Mouse (Mus musculus) left cerebral cortex, adult 9 months (tissue): ENCODE measurements around the gene Tmem163.

ENCODE experiments used
- DNase-seq, 2 experiments: peaks; one replicate each; pipeline ENCODE4 v3.0.0; 2022; ENCODE audit warnings: low spot score in 2 of 2

The Tmem163 gene

DNA sequence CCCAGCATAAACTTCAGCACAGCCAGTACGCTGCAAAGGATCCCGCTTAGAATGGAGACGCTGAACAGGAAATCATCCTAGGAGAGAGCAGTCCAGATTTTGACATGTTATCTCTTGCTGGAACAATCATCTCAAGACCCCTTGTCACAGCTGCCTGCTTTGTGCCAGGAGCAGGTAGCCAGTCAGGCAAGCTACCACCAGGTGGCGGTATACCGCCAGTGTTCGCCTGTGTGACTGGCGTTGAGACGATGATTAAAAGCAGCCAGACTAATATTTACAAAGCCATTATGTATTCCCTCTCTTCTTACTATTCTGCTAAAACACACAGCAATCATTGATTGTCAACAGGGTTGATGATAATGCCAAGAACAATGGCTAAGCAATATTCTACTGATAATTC, 179.1 kb downstream of the Tmem163 start:
- DNase-seq = peak in 1 of 2 experiments; percentile 82

DNA sequence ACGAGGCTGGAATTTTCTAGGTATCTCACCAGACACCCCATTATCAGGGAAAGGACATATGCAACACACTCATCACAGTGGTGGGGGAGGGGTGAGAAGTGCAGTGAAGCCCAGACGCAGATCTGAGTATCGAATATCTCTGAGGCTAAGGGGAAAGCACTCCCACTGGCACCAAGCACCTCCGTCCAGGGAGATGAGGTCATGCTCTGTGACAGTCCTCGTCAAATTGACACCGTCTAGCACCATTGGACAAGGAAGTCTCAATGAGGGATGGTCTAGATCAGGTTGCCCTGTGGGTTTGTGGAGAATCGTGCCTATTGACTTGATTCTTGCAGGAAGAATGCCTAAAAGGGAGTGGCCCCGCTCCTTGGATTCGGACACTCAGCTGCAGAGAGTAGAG, 180.6 kb downstream of the Tmem163 start:
- DNase-seq = no peak

DNA sequence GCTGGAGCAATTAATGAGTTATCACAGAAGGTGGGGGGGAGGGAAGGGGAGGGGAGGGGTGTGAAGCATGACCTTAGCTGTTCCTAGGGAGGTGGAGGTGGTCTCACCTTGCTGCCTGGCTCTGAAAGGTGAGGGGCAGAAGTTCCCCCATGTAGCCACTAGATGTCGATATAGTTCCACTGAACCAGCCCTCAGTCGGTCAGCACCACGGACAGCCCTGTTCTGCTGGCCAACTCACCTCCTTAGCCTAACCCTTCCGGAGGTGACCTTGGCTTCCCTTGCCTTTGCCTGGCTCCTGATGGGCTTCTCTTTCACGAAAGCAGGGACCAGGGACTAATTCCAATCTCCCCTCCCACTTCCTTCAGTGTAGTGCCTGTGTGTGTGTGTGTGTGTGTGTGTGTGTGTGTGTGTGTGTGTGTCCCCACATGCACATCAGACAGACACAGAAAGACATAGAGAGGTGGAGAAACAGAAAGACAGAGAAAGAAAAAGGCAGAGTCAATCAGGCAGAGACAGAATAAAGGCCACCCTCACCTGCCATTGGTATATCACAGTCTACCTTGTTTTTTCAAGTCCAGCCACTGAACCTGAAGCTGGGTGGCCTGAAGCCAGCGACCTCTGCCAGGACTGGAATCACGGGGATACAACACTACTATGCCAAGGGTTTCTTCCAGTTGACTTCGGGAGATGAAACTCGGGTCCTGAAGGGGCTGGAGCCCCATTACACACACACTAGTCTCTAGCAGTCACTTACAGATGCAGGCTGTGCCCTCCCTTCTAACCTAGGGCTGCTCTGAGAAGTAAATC, 182.4 kb downstream of the Tmem163 start:
- DNase-seq = peak in 1 of 2 experiments; percentile 50

DNA sequence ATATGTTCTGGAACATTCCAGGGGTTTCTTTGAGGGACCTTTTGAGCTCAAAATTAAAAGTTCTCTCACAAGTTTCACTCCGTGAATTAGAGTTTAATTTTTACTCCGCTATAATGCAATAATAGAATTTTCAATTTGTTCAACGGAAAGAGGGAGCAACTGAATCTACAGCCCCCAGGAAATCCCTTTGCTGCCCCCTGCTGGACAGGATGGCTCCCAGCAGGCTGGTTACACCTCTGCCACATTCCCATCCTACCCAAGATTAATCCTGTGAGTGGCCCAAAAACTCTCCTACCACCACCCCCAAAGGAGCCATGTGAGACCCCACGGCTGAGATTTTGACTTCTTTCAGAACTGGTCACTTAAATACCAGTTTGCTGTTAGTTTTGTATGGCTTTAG, 192.2 kb downstream of the Tmem163 start:
- peak in 1 of 2 experiments; percentile 33 for DNase-seq

DNA sequence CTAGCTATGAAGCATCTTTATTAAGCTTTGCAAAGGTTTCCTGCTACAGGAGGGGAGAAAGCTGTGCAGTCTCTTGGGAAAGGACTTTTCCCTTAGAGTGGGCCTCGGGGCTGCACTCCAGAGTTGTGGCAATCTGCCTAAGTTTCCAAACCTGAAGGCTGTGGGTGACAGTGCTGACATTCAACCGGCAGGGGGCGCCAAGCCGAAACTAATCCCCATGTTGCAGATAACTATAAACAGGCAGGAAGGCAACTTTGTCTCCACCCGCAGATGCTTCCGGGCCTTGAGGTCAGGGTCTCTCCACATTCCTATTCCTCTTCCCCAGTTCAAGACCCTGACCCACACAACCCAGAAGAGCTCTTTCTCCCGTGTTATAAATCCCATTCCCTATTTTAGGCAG, 194.5 kb downstream of the Tmem163 start:
- DNase-seq = peak in 1 of 2 experiments; percentile 54

DNA sequence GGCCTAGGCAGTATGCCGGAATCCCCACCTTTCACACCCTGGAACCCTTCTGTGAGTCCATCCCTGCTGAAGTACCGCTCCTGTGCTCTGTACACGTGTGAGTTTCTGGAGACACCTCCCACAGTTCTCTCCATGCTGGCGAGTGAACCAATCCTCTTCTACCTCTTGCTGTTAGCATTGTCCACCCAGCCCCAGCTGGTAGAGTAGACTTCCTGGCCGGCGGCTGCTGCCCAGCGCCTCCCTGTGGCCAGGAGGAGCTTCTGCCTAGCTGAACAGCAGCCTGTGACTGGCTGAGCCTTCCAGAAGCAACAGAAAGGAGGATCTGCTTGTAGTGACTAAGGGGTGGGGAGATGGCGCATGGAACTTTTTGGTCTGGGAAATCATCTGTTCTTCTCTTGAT, 195.2 kb downstream of the Tmem163 start:
- DNase-seq = no peak

DNA sequence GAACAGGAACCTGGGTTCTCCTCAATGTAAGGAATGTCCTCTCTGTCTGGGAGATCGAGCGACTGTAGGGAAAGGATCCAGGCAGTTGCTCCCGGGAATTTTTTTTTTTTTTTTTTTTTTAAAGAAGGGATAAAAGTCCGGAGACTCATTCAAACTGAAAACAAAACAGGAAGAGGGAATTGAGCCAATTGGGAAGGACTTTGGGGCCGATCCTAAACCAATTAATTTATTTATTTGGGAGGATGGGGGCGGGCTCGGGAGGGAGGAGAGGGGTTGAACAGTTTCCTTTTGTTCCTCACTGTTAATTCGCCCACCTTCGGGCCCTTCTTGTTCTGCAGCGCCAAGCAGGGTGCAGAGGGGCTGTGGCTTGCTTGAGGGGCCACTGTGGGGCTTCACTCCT, 196.4 kb downstream of the Tmem163 start:
- no peak for DNase-seq

DNA sequence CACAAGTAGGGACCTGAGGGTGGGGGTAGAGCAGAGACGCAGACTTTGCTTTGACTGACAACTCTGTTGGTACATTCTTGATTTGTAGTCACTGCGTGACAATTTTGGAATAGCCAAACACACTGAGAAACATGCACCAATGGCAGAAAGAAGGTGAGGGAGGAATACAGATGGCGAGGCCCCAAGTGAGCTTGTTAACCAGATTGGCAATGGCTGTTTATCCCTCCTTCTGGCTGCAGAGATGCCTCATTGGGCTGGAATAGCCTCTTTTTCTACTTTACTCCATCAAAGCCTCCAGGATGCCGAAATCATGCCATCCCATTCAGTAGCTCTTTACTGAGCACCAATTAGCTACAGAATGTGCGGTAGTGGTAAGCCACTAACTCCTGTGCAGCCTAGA, 203.6 kb downstream of the Tmem163 start:
- no peak for DNase-seq

DNA sequence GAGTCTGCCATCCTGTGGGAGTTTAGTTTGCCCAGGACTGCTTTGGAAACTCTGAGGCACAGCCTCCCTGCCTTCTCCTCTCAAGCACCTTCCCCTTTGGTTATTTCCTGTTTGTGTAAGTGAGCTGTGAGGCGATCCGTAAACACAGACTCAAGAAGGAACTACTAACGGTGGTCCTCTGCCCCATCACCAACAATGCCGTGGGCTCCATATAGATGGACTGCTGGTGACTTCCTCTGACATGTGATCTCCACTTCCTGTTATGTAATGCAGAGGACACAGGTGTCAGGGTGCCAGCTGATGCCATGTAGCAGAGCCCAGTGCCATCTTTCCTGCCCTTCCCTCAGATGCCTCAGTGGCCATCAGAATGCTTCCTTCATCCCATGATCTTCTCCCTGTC, 209.2 kb downstream of the Tmem163 start:
- no peak for DNase-seq

DNA sequence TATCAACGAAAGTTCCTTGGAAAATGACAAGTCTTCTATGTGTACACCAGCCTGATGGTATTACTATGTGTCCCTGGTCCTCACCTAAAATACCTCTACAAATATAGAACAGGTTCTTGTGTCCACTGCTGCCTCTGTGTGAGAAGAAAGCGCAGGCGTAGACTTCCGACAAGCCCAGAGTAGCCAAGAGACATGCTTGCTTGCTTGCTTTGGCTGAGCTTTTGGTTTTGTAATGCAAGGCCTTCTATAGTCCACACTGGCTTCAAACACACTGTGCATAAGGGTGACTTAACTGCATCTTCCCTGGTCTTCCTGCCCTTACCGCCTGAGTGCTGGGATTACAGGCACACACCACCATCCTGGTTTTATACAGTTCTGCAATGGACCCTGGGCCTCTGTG, 212.1 kb downstream of the Tmem163 start:
- no peak for DNase-seq

DNA sequence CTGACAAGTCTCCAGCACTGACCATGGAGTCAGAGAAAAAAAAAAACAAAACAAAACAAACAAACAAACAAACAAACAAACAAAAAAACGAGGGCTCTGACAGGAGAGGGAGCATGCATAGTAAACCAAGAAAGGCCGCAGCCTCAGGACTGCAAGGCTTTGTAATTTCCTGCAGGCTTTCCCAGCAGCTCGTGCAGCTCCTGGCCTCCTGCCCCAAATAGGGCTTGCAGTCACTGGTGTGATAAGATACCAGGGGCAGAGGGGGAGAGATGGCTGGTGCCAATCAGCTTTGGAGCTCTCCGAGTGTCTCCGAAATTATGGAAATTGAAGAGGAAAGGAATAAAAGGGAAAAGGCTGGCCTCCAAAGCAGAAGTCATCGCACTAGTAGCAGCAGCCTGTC, 214.1 kb downstream of the Tmem163 start:
- DNase-seq = no peak

DNA sequence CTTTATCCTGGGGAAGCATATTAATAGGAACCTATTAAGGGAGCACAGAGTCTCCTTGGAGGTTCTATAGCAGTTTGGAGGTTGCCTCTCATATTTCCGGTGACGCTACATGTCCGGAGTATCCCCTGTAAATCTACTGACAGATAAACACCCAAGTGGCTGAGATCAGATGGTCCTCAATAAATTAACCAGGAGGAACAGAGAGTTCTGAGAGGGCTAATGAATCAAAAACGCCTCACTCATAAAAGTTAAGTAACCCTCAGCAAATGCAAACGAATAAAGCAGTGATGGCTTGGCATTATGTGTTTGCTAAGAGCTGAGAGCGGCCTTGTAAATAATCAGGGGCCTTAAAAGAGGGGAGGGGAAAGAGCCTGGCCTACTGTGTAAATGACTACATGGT, 215.3 kb downstream of the Tmem163 start:
- DNase-seq = no peak

DNA sequence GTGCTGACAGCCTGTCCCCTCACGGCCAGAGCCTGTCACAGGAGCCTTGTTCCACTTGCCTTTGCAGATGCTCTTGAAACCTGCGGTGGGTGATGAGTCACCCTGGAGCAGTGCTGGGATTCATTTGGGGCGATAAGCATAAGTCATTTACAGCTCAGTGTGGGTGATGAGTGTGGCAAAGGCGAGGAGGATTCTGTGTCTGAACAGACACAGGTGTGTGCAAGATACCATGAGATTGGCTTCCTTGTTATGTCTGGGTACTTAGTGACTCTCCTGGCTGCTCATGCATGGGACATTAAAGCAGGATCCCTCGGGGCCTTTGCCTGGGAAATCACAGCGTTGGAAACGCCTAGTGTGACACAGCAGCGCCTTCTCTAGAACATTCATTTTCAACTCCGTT, 218.3 kb downstream of the Tmem163 start:
- peak; percentile 32 to 45 for DNase-seq

DNA sequence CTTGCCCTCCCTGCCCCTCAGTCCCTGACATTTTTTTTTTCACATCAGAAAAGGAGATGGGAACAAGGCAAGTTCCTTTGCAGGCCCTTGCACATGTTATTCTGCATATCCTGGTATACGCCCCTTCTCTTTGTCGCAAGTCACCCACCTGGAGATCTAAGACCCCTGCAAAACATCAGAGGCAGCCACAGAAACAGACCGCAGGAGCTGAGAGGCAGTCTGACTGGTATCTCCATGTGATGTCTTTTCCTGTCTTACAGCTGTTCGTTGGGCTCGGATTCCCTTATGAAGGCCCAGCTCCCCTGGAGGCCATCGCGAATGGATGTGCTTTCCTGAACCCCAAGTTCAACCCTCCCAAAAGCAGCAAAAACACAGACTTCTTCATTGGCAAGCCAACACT, 219.8 kb downstream of the Tmem163 start:
- no peak for DNase-seq

DNA sequence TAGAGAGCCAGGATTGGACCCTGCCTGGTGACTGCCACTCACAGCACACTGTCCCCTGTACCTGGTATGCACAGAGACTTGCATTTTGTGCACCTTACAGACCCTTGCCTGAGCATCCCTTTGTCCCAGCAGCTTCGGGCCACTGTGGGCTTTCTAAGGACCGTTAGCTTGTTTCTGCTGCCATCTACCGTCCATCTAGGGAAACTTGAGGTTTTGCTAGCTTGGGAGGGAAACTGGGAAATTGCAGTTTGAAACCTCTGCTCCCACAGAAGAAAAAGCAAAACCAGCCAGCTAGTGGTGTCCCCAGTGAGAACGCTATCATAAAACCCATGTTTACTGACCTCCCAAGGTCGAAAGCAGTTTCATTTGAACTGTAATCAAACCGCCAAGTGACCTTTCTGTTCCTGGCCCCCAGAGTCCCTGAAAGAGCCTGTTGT, 220.3 kb downstream of the Tmem163 start:
- DNase-seq = peak in 1 of 2 experiments; percentile 69

DNA sequence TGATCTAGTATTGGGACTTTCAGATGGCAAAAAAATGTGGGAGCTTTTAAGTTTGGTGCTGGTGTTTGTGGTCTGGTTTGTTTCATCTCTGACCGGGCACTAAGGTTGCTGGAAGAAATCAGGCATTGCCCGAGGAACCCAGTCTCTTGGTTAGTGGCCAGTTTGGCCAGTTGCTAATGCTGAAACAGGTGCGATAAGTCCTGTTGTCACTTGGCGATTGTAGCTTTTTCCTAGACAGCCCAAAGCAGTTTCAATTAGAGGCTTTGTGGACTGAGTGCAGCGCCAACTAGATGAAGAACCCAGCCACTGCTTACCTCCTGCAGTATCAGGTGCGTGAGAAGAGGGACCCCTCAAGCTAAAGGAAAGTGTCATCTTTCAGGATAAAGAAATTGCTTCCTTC, 226.0 kb downstream of the Tmem163 start:
- no peak for DNase-seq

DNA sequence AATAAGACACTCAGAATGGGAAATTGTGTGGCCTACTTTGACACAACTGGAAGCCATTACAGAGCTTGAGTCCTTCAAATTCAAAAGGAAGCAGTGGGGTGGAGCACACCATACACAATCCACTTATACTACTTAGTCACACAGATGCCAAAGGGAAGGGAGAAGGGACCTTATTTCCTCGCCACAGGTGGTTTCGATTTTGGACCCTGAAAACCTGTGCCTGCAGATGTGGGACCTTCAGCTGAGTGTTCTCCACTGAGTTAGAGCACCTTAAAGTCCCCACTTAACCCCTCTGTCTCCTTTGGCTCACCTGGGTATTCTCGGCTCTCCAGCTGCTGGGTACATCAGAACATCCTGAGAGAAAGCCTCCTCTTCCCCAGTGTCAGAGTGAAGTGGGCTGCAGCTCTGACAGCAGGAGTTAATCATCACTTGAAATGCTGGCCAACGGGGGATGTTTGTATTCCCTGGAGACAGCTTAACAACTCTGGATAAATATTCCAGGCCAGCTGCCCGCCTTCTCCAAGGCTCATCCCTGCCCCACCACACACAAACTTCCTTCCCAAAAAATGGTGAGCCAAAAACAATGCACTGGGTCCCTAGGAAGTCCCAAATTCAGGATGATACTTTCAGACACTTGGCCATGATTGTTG, 234.4 kb downstream of the Tmem163 start:
- DNase-seq = no peak

DNA sequence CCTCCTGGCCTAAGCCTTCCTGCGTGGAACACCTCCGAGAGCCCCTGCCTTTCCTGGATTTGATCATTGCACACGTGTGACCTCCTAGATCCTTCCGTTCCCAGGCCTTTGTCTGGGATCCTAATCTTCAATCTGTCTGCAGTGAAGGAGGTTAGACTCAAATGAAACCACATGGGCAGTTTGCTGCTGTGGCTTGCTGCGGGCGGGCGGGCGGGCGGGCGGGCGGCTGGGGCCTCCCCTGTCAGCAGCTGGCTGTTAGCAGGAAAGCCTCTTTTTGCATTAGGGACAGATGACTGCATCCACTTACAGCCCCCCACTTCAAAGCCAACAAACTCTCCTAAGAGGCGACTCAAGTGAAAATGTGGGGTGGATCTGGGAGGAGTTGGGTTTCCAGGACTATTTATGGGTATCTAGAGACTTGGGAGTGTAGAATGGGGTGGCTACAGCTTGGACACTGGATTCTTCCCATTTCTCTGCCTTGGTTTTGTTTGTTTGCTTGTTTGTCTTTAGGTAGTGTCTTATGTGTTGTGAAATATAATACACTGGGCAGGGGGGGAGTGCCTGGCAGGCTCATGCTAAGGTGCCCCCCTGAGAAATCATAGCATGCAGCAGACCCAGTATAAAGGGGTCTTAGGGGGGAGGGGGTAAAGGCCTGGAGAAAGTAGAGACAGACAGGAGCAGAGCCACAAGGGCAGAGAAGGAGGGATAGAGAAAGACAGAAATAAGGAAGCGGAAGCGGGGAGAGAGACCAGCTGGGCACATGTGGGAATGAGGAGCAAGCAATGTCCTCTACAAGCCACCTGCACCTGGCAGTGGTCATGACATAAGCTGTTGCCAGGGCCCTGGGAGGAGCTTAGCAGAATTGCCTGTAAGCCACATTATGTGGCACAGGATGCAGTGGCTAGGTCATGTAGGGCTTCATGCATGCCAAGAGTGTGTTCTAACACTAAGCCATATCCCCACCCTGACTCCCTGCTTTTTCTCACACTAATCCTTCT, 236.2 kb downstream of the Tmem163 start:
- no peak for DNase-seq

DNA sequence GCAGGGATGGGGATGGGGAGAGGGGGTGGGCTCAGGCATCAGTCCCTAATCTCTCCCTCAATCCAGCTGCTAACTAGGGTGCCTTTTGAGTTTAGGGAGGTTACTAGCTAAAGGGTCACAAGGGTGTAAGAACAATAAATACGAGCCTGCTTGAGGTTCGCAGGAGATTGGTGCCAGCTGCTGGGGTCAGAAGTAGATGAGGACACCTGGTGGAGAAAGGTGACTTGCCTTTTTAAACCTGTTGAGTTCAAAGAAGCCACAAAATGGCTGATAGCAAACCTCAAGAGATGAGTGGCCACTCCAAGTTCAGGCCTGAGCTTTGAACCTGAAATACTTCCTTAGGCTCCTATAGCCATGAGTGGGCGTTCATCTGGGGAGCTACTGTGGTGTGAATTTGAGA, 237.6 kb downstream of the Tmem163 start:
- no peak for DNase-seq

DNA sequence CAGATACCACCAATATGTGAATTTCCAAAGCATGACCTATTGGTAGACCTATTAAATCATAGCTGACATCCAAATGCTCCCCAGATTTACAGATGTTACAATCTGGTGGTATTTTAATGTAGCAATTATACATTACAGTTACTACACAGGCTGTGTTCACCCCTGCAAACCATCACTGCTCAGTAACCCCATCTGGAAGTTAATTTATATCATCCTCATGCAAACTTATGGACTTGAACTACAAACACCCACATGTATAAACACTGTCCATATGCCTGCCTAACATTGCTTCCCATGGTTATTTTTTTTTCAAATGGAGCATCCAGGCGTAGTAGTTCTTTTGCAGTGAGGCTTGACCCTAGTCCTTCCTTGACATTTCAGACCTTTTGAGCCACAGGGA, 238.3 kb downstream of the Tmem163 start:
- DNase-seq = no peak

DNA sequence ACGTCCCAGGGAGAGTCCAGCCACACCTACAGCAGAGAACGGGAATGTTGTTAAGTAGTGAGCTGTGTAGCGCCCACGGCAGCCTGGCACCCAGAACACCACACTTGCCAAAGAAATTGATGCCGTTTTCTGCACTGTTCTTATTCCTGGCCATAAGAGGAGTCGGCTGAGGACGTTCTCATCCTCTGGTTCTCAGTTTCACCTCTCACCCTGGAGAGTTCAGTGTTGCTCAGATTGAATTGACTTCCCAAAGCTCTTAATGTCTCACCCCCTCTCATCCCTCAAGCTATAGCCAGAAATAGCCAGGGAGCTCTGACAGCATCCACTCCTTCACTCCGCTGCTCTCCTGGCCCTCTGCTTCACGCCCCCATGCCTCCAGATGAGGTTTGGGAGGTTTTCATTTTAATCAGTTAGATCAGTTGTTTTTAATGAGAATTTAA, 239.9 kb downstream of the Tmem163 start:
- DNase-seq = peak in 1 of 2 experiments; percentile 66

DNA sequence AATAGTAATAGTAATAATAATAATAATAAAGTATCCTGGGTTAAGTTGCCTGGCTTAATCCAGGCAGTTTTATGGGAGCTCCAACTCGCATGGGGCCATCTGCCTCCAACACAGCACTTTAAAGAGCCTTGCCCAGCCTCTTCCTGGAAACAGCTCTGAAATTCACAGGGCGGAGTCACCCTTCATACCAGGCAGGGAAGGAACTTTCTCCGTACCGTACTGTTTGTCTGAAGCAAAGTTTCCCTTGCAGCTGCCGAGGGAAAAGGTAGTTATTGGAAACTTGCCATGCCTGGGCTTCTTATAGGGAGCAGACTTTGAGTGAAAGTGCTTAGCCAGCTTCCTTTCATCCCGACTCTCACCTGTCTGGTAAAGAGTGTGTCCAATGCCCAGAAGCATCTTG, 242.3 kb downstream of the Tmem163 start:
- DNase-seq = no peak
